Mouse (Mus musculus) spleen, adult 2 months (tissue): ENCODE measurements around the gene Zfp872.

ENCODE experiments used
- CTCF ChIP-seq: fragments of 200-500 bp; IDR thresholded peaks from 2 replicates; pipeline ENCODE4 v1.5.1; 2011; ENCODE audit warnings: mild to moderate bottlenecking, inconsistent platforms; ENCODE audit not compliant: insufficient read depth, insufficient read length, insufficient replicate concordance; ENCODE audit errors: extremely low read depth
- POLR2A ChIP-seq: fragments of 200-500 bp; IDR thresholded peaks from 2 replicates; pipeline ENCODE4 v1.6.1; 2011; ENCODE audit warnings: low read depth, low read length, inconsistent platforms

GRCm38 (mm10) chr9:22196412-22196811 is 8.5 kb downstream of the Zfp872 start:
- no peak for TF ChIP-seq POLR2A
- no peak for TF ChIP-seq CTCF
